Mouse (Mus musculus) liver, adult (tissue): ENCODE measurements at regions not wholly inside any gene's neighbourhood (a gene's known extent, or its start where the extent isn't known, plus 50 kb on each side); places are given as distances from the start of the nearest gene placed in this dataset.

Source experiments
- GATA4 ChIP-seq: IDR thresholded peaks from 2 replicates; pipeline ENCODE4 v1.6.1; 2014; ENCODE audit warnings: mild to moderate bottlenecking, low read length; ENCODE audit not compliant: insufficient replicate concordance

GRCm38 (mm10) chr15:36855550-36856131 is 151.9 kb downstream of the Zfp706 start:
- no peak for TF ChIP-seq GATA4

- TF ChIP-seq GATA4: no peak
These were observed 152.7 kb downstream of the Zfp706 start for GRCm38 (mm10) chr15:36854900-36855321.

- no peak for TF ChIP-seq GATA4
These were observed 155.2 kb downstream of the Zfp706 start for GRCm38 (mm10) chr15:36852229-36852821.

GRCm38 (mm10) chr15:36848238-36848637 is 159.3 kb downstream of the Zfp706 start:
- no peak for TF ChIP-seq GATA4

DNA sequence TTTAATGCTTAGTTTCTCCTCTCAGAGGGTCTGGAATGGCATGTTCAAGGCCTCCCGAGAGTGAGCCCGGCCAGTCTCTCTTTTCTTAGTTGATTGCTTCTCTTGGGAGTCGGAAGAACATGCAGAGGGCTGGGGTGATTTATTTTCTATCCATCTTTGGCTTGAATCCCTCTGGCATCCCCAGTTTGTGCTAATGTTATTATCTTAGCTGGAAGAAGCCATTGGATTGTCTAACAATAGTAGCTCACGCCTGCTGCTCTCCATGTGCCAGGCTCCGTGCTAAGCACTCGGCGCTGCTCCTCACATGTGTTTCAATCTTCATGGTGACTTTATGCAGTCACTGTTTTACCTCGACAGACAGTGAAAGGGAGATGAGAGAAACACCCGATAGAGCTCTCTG is 160.8 kb downstream of the Zfp706 start:
- no peak for TF ChIP-seq GATA4
